Mouse (Mus musculus) c-Kit-negative CD71-positive TER-119-positive erythroid progenitor cells, embryonic 14.5 days (primary cell): ENCODE data around the gene Syne1.

Experiments used
- DNase-seq: peaks from one replicate; pipeline ENCODE4 v3.0.0-alpha.2; 2013; ENCODE audit warnings: low read depth, low spot score

Syne1 gene

GRCm38 (mm10) chr10:5551382-5551781 lies at the start of gene Syne1:
Gene Syne1, minus strand, starts transcription at chr10:5551482.
- no peak for DNase-seq

GRCm38 (mm10) chr10:5600123-5600522 lies 48.8 kb upstream of the Syne1 start:
- peak; percentile 25 for DNase-seq

- no peak for DNase-seq
These were observed 45.3 kb upstream of the Syne1 start for GRCm38 (mm10) chr10:5596559-5596958.

- no peak for DNase-seq
These were observed 43.2 kb upstream of the Syne1 start for GRCm38 (mm10) chr10:5594457-5594856.

- no peak for DNase-seq
These were observed 42.2 kb upstream of the Syne1 start, which contains the start of gene Myct1 for GRCm38 (mm10) chr10:5593464-5593863. Gene Myct1, plus strand, starts transcription at chr10:5593775.

- DNase-seq, result no peak
These were observed 40.7 kb upstream of the Syne1 start for GRCm38 (mm10) chr10:5591996-5592395.

- DNase-seq, result no peak
These were observed 39.8 kb upstream of the Syne1 start for GRCm38 (mm10) chr10:5591061-5591460.

GRCm38 (mm10) chr10:5573328-5573727 lies 22.0 kb upstream of the Syne1 start:
- DNase-seq, result peak; percentile 5

GRCm38 (mm10) chr10:5571332-5571731 lies 20.1 kb upstream of the Syne1 start:
- no peak for DNase-seq

GRCm38 (mm10) chr10:5570059-5570458 lies 18.8 kb upstream of the Syne1 start:
- DNase-seq, result no peak

GRCm38 (mm10) chr10:5568991-5569390 lies 17.7 kb upstream of the Syne1 start:
- DNase-seq, result no peak

GRCm38 (mm10) chr10:5561706-5562105 lies 10.4 kb upstream of the Syne1 start:
- no peak for DNase-seq

GRCm38 (mm10) chr10:5560526-5560925 lies 9.2 kb upstream of the Syne1 start:
- no peak for DNase-seq

GRCm38 (mm10) chr10:5558808-5559207 lies 7.5 kb upstream of the Syne1 start:
- no peak for DNase-seq

- DNase-seq, result no peak
These were observed 3.7 kb upstream of the Syne1 start for GRCm38 (mm10) chr10:5554941-5555340.

- DNase-seq, result no peak
These were observed 887 bp downstream of the Syne1 start for GRCm38 (mm10) chr10:5550168-5551021.

- no peak for DNase-seq
These were observed 1.5 kb downstream of the Syne1 start for GRCm38 (mm10) chr10:5549871-5550167.

GRCm38 (mm10) chr10:5548651-5549050 lies 2.6 kb downstream of the Syne1 start:
- DNase-seq, result no peak

- DNase-seq, result no peak
These were observed 3.5 kb downstream of the Syne1 start for GRCm38 (mm10) chr10:5547769-5548168.

- DNase-seq, result no peak
These were observed 4.9 kb downstream of the Syne1 start for GRCm38 (mm10) chr10:5546428-5546827.

- DNase-seq, result no peak
These were observed 23.0 kb downstream of the Syne1 start for GRCm38 (mm10) chr10:5528284-5528683.

GRCm38 (mm10) chr10:5527634-5528033 lies 23.6 kb downstream of the Syne1 start:
- no peak for DNase-seq

GRCm38 (mm10) chr10:5522904-5523303 lies 28.4 kb downstream of the Syne1 start:
- DNase-seq, result no peak

GRCm38 (mm10) chr10:5522276-5522675 lies 29.0 kb downstream of the Syne1 start:
- DNase-seq, result no peak
